Mouse (Mus musculus) intestine, postnatal 0 days (tissue): ENCODE measurements around the gene Ubxn6. TPM values are rescaled to one million over a fixed set of nuclear protein-coding genes. Genes with fewer than 3 reads are reported as not detected.

ENCODE experiments used
- ATAC-seq: fragments of 200-750 bp; cut with Nextera tagmentation; 2 replicates; pipeline ENCODE4 v1.8.0; 2017; ENCODE audit warnings: mild to moderate bottlenecking, moderate TSS enrichment, moderate library complexity
- H3K27ac ChIP-seq: fragments of 300-500 bp; sonication (generic); 2 replicates; pipeline ENCODE4 v1.5.1; 2014; ENCODE audit warnings: mild to moderate bottlenecking, low read depth, low read length, moderate library complexity
- H3K27me3 ChIP-seq: fragments of 300-500 bp; sonication (generic); replicated peaks from 2 replicates; pipeline ENCODE4 v1.6.1; 2014; ENCODE audit warnings: low read length, mixed read lengths; ENCODE audit not compliant: control insufficient read depth, insufficient read depth
- H3K36me3 ChIP-seq: fragments of 300-500 bp; sonication (generic); 2 replicates; pipeline ENCODE4 v1.6.1; 2014; ENCODE audit warnings: mild to moderate bottlenecking, moderate library complexity; ENCODE audit not compliant: control insufficient read depth, insufficient read depth
- H3K4me1 ChIP-seq: fragments of 300-500 bp; sonication (generic); replicated peaks from 2 replicates; pipeline ENCODE4 v1.6.1; 2014; ENCODE audit warnings: antibody characterized with exemption, low read length, mixed read lengths; ENCODE audit not compliant: control insufficient read depth, insufficient read depth
- H3K4me2 ChIP-seq: fragments of 300-500 bp; sonication (generic); replicated peaks from 2 replicates; pipeline ENCODE4 v1.6.1; 2014; ENCODE audit warnings: low read depth, mild to moderate bottlenecking, moderate library complexity
- H3K4me3 ChIP-seq: fragments of 300-500 bp; sonication (generic); 2 replicates; pipeline ENCODE4 v1.5.1; 2014; ENCODE audit warnings: low read depth, low read length
- H3K9ac ChIP-seq: fragments of 300-500 bp; sonication (generic); 2 replicates; pipeline ENCODE4 v1.6.1; 2014; ENCODE audit warnings: mild to moderate bottlenecking, low read depth, low read length
- H3K9me3 ChIP-seq: fragments of 300-500 bp; sonication (generic); 2 replicates; pipeline ENCODE4 v1.6.1; 2016; ENCODE audit warnings: mixed run types; ENCODE audit not compliant: control insufficient read depth
- CTCF ChIP-seq: sonication (generic); IDR thresholded peaks from 2 replicates; pipeline ENCODE4 v1.5.1; 2016; ENCODE audit warnings: low read depth, mild to moderate bottlenecking, control low read depth, antibody characterized with exemption, moderate library complexity
- WGBS: fragments of 180-500 bp; shearing (Covaris S2); extraction: QIAGEN DNeasy Blood & Tissue Kit; methylation state at CpG from one replicate; pipeline ENCODE4 v1.1.7; 2014; 5-methylcytosine and 5-hydroxymethylcytosine counted together
- polyA plus RNA-seq: library from polyadenylated mRNA; unstranded; fragments of >200 nt; fragmentation: Nextera tagmentation; extraction: Ambion mirVana; gene quantifications from 2 replicates; pipeline ENCODE4 v1.2.1, GENCODE M21; 2015

Ubxn6 gene
- polyA plus RNA-seq: 42.5 and 47.7 TPM in 2 replicates

- under 1% methylated on average over 35 of the region's 35 CpGs for WGBS
Measured at GRCm38 (mm10) chr17:56074827-56075208, at the start of gene Ubxn6. TSS of gene Ubxn6 (minus strand) at chr17:56075028.

GRCm38 (mm10) chr17:56123681-56124340, 49.0 kb upstream of the Ubxn6 start:
- Histone ChIP-seq H3K36me3 (peaks cover 5% of the 10 kb centered on the region; the same call in 1 of the 2 replicates), H3K9me3 (peaks cover 9% of the 10 kb centered on the region), H3K4me2 (peak overlapping the region; percentile 89), H3K9ac (0 out of 2 replicates have a peak overlapping the region, but pooled peaks have one; percentile 31), H3K27me3 (peaks cover 54% of the 10 kb centered on the region), H3K4me3 (peak overlapping the region; percentile 46), H3K4me1 (no peaks in the 10 kb centered on the region; the same call in 1 of the 2 replicates), H3K27ac (no peak overlapping the region)
- no peak for TF ChIP-seq CTCF
- ATAC-seq: peak; percentile 6; the same call in 1 of the 2 replicates
- 33% methylated on average over 52 of the region's 59 CpGs for whole genome bisulfite sequencing

More at GRCm38 (mm10) chr17:56074827-56075208, at the start of gene Ubxn6:
- no peaks in the 10 kb centered on the region for H3K27me3 ChIP-seq
- peak; percentile 67 for TF ChIP-seq CTCF
- 0 out of 2 replicates have a peak, but pooled peaks cover 3% of the 10 kb centered on the region for H3K4me1 ChIP-seq
- ATAC-seq: peak; percentile 53
- peak within 1 kb of the TSS; percentile 99 for H3K27ac ChIP-seq
- H3K9me3 ChIP-seq: no peaks in the 10 kb centered on the region
- H3K4me2 ChIP-seq: peak within 1 kb of the TSS; percentile 81
- H3K9ac ChIP-seq: peak within 1 kb of the TSS; percentile 85
- peaks cover 31% of the 10 kb centered on the region for H3K36me3 ChIP-seq
- peak within 1 kb of the TSS; percentile 75 for H3K4me3 ChIP-seq

GRCm38 (mm10) chr17:56123161-56123560, 48.3 kb upstream of the Ubxn6 start:
- Histone ChIP-seq H3K9ac (no peak overlapping the region), H3K9me3 (peaks cover 9% of the 10 kb centered on the region), H3K36me3 (peaks cover 5% of the 10 kb centered on the region; the same call in 1 of the 2 replicates), H3K4me3 (no peak overlapping the region), H3K4me1 (no peaks in the 10 kb centered on the region; the same call in 1 of the 2 replicates), H3K4me2 (no peak overlapping the region), H3K27ac (no peak overlapping the region), H3K27me3 (peaks cover 61% of the 10 kb centered on the region)
- 90% methylated on average over 12 of the region's 12 CpGs for WGBS
- no peak for TF ChIP-seq CTCF
- ATAC-seq: no peak

GRCm38 (mm10) chr17:56121826-56122225, 47.0 kb upstream of the Ubxn6 start, which contains the start of gene Lrg1:
TSS of gene Lrg1 (minus strand) at chr17:56122001.
- Histone ChIP-seq H3K27me3 (peaks cover 61% of the 10 kb centered on the region), H3K4me1 (peaks cover 4% of the 10 kb centered on the region; the same call in 1 of the 2 replicates), H3K9me3 (peaks cover 9% of the 10 kb centered on the region), H3K36me3 (peaks cover 5% of the 10 kb centered on the region; the same call in 1 of the 2 replicates), H3K4me2 (no peak within 1 kb of the TSS), H3K9ac (no peak within 1 kb of the TSS), H3K4me3 (no peak within 1 kb of the TSS), H3K27ac (no peak within 1 kb of the TSS)
- no peak for ATAC-seq
- TF ChIP-seq CTCF: no peak
- WGBS: 53% methylated on average over 2 of the region's 2 CpGs

GRCm38 (mm10) chr17:56119981-56120880, 45.4 kb upstream of the Ubxn6 start:
- Histone ChIP-seq H3K4me1 (peaks cover 4% of the 10 kb centered on the region; the same call in 1 of the 2 replicates), H3K9ac (no peak overlapping the region), H3K27ac (no peak overlapping the region), H3K27me3 (peaks cover 61% of the 10 kb centered on the region), H3K4me3 (peak overlapping the region; percentile 22), H3K4me2 (peak overlapping the region; percentile 48), H3K9me3 (peaks cover 9% of the 10 kb centered on the region), H3K36me3 (peaks cover 5% of the 10 kb centered on the region; the same call in 1 of the 2 replicates)
- ATAC-seq: no peak
- 4% methylated on average over 66 of the region's 66 CpGs for WGBS
- TF ChIP-seq CTCF: no peak

- WGBS: 40% methylated on average over 12 of the region's 12 CpGs
Measured at GRCm38 (mm10) chr17:56119431-56119830, 44.6 kb upstream of the Ubxn6 start.

More at GRCm38 (mm10) chr17:56119431-56119830, 44.6 kb upstream of the Ubxn6 start:
- Histone ChIP-seq H3K4me3 (no peak overlapping the region), H3K4me1 (peaks cover 4% of the 10 kb centered on the region; the same call in 1 of the 2 replicates), H3K9me3 (peaks cover 9% of the 10 kb centered on the region), H3K36me3 (peaks cover 5% of the 10 kb centered on the region; the same call in 1 of the 2 replicates), H3K27me3 (peaks cover 60% of the 10 kb centered on the region), H3K27ac (no peak overlapping the region), H3K4me2 (peak overlapping the region; percentile 48), H3K9ac (no peak overlapping the region)
- no peak for ATAC-seq
- TF ChIP-seq CTCF: no peak
